Mouse (Mus musculus) layer of hippocampus, adult 18-20 months (tissue): ENCODE data around the gene Clstn3. TPM values are rescaled to one million over a fixed set of nuclear protein-coding genes. Genes with fewer than 3 reads are reported as not detected.
"Not testable (repeated sequence)": the region's sequence is repeated elsewhere in the genome, so short reads cannot be mapped to it uniquely, and the experiment has no call there.

Experiments
- DNase-seq, 2 experiments: peaks; one replicate each; pipeline ENCODE4 v3.0.0; 2022; ENCODE audit warnings: low spot score in 2 of 2
- total RNA-seq, 2 experiments: library from RNA; stranded (reverse); gene quantifications; 2 replicates each; pipeline ENCODE4 v1.2.3; 2021

Clstn3 gene
- total RNA-seq, 2 experiments from 2014 or later: 269 to 293 TPM

GRCm38 (mm10) chr6:124480295-124480694 lies 15.7 kb upstream of the Clstn3 start:
- DNase-seq: peak in 1 of 2 experiments; percentile 68

GRCm38 (mm10) chr6:124479573-124479930 lies 15.0 kb upstream of the Clstn3 start:
- DNase-seq: no peak

- no peak for DNase-seq
These were observed 14.4 kb upstream of the Clstn3 start for GRCm38 (mm10) chr6:124478874-124479572.

- no peak for DNase-seq
These were observed 13.5 kb upstream of the Clstn3 start for GRCm38 (mm10) chr6:124477922-124478651.

GRCm38 (mm10) chr6:124477221-124477655 lies 12.6 kb upstream of the Clstn3 start:
- no peak for DNase-seq

- DNase-seq: no peak
These were observed 12.2 kb upstream of the Clstn3 start for GRCm38 (mm10) chr6:124476796-124477195.

- no peak for DNase-seq
These were observed 11.6 kb upstream of the Clstn3 start for GRCm38 (mm10) chr6:124476216-124476615.

GRCm38 (mm10) chr6:124475335-124476075 lies 10.9 kb upstream of the Clstn3 start:
- not testable (repeated sequence) for DNase-seq

GRCm38 (mm10) chr6:124474621-124475020 lies 10.0 kb upstream of the Clstn3 start:
- no peak for DNase-seq

- peak in 1 of 2 experiments; percentile 61 for DNase-seq
These were observed 8.2 kb upstream of the Clstn3 start for GRCm38 (mm10) chr6:124472801-124473200.

- DNase-seq: not testable (repeated sequence)
These were observed 7.4 kb upstream of the Clstn3 start for GRCm38 (mm10) chr6:124471783-124472638.

GRCm38 (mm10) chr6:124471121-124471520 lies 6.5 kb upstream of the Clstn3 start:
- no peak for DNase-seq

GRCm38 (mm10) chr6:124465729-124466128 lies 1.1 kb upstream of the Clstn3 start:
- no peak for DNase-seq

- DNase-seq: no peak
These were observed 705 bp upstream of the Clstn3 start for GRCm38 (mm10) chr6:124465299-124465698.

- DNase-seq: peak in 1 of 2 experiments; percentile 35
These were observed 708 bp downstream of the Clstn3 start for GRCm38 (mm10) chr6:124463881-124464291.

GRCm38 (mm10) chr6:124459388-124459787 lies 5.2 kb downstream of the Clstn3 start:
- DNase-seq: no peak

- DNase-seq: no peak
These were observed 6.1 kb downstream of the Clstn3 start for GRCm38 (mm10) chr6:124458505-124458904.

GRCm38 (mm10) chr6:124457827-124458226 lies 6.8 kb downstream of the Clstn3 start:
- DNase-seq: no peak

GRCm38 (mm10) chr6:124456243-124456642 lies 8.4 kb downstream of the Clstn3 start:
- DNase-seq: no peak

GRCm38 (mm10) chr6:124453756-124454155 lies 10.8 kb downstream of the Clstn3 start:
- no peak for DNase-seq

- no peak for DNase-seq
These were observed 12.6 kb downstream of the Clstn3 start for GRCm38 (mm10) chr6:124451995-124452394.
